Mouse (Mus musculus): ENCODE measurements around the gene Aip. TPM values are rescaled to one million over a fixed set of nuclear protein-coding genes. Genes with fewer than 3 reads are reported as not detected.
"Not testable (repeated sequence)": the region's sequence is repeated elsewhere in the genome, so short reads cannot be mapped to it uniquely, and the experiment has no call there.

Gene Aip
- polyA plus RNA-seq, 1 experiment from 2014 or later = 70.9 TPM

DNA sequence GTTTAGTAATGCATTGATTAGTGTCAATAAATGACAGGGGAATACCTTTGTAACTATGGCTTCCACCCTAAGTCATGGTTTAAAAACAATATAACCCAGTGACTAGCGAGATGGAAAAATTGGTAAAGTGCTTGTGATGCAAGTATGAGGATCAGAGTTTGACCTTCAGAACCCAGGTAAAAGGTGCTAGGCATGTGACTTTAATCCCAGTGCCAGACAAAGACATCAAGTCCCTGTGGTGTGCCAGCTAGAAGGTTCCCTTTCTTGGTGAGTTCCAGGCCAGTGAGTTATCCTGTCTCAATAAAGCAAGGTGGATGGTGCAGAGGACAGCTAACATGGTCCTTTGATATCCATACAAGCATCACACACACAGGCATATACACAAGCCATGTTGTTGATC lies 50.1 kb downstream of the Aip start:
- Histone ChIP-seq H3K27ac (replicated peaks) (no peak overlapping the region), H3K27me3 (replicated peaks; ENCODE audit: low read depth, poor library complexity, severe bottlenecking) (no peaks in the 10 kb centered on the region), H3K9me3 (no peaks in the 10 kb centered on the region), H3K36me3 (replicated peaks) (no peaks in the 10 kb centered on the region), H3K4me3 (no peak overlapping the region), H3K4me1 (peaks cover 3% of the 10 kb centered on the region; the same call in 1 of the 2 replicates)
- WGBS = 81% methylated on average over 1 of the region's 1 CpGs
- no peak for DNase-seq (ENCODE audit: low spot score)

DNA sequence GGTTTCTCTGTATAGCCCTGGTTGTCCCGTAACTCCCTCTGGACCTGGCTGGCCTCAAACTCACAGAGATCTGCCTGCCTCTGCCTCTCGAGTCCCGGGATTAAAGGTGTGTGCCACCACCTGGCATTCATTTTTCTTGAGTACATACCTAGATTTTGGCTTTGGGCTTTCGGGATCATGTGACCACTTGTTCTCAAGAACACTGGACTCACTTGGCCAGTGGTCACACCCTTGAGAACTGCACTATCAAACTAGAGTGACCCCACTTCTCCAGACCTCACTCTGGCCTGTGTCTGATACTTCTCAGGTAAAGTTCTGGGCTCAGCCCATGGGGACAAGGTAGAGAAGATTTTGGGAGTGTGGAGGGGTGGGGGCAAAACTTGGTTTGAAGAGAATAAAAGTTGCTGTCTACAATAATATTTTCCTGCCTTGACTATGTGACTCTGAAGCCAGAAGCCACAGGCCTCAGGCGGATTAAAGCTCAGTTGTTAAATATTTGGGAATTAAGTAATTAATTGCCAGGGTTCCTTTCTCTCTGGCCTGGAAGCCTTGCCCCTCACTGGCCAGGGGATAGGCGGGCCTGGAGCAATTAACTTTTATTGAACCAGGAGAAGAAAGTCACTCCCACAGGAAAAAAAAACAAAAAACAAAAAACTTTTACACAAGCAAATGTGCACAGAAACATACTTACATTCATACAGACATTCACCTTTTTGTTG lies 52.8 kb downstream of the Aip start:
- Histone ChIP-seq H3K27me3 (replicated peaks; ENCODE audit: low read depth, poor library complexity, severe bottlenecking) (no peaks in the 10 kb centered on the region), H3K4me3 (no peak overlapping the region), H3K9me3 (no peaks in the 10 kb centered on the region), H3K36me3 (replicated peaks) (no peaks in the 10 kb centered on the region), H3K4me1 (peaks cover 6% of the 10 kb centered on the region; the same call in 1 of the 2 replicates), H3K27ac (replicated peaks) (no peak overlapping the region)
- WGBS = 84% methylated on average over 6 of the region's 6 CpGs
- no peak for DNase-seq (ENCODE audit: low spot score)

DNA sequence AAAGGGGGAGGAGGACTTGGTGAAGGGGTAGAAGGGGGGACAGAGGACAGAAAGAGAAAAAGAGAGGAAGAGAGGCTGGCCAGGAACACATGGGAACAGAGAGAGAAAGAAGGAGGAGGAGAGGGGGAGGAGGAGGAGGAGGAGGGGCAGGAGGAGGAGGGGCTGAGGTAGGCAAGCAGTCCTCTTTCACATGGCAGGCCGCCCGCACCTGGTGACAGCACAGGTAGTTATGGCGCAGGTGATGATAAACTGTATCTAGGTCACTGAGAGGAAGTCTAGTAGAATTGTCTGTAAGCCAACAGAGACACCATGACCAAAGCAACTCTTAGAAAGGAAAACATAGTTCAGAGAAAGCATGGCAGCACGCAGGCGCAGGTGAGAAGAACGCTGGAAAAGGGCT lies 54.3 kb downstream of the Aip start:
- Histone ChIP-seq H3K4me1 (peaks cover 6% of the 10 kb centered on the region; the same call in 1 of the 2 replicates), H3K9me3 (no peaks in the 10 kb centered on the region), H3K4me3 (no peak overlapping the region), H3K27me3 (replicated peaks; ENCODE audit: low read depth, poor library complexity, severe bottlenecking) (no peaks in the 10 kb centered on the region), H3K27ac (replicated peaks) (no peak overlapping the region), H3K36me3 (replicated peaks) (no peaks in the 10 kb centered on the region)
- 93% methylated on average over 6 of the region's 6 CpGs for WGBS
- DNase-seq (ENCODE audit: low spot score) = no peak

DNA sequence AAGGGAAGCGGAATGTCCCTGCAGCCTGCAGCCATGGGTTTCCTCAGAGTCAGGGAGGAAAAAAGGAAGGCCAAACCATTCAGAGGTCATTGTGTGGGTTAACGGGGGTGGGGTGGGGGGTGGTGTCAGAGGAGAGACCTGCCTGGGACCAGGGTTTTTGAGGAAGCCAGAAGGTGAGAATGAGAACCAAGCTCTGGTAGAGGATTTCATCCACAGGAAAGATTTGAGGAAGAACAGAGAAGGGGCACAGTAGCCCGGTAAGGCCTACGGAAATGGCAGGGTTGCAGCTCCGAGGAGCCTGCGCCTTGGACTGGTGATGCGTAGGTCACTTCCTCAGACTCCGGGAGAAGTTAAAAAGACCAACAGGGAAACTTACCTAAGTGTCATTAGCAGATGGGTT lies 54.9 kb downstream of the Aip start:
- no peak for DNase-seq (ENCODE audit: low spot score)
- WGBS = 75% methylated on average over 8 of the region's 8 CpGs
- Histone ChIP-seq H3K36me3 (replicated peaks) (no peaks in the 10 kb centered on the region), H3K27ac (replicated peaks) (no peak overlapping the region), H3K4me3 (no peak overlapping the region), H3K27me3 (replicated peaks; ENCODE audit: low read depth, poor library complexity, severe bottlenecking) (no peaks in the 10 kb centered on the region), H3K4me1 (peaks cover 6% of the 10 kb centered on the region; the same call in 1 of the 2 replicates), H3K9me3 (no peaks in the 10 kb centered on the region)

DNA sequence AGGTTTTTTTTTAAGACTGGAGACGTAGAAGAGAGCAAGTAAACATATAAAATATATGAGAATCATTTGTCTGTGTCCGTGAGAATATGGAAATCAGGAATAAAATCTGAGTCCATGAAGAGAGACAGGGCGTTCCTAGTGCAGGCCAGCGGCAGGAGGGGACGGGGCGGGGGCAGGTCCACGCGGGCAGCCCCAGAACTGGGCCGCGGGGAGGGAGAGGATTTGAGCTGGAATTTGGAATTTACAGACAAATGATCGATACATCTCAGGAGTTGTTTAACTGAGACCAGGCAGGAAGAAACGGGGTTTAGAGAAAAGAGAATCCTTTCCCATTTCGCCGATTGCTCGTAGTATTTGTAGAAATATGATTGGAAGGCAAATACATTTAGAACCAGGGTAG lies 55.3 kb downstream of the Aip start:
- H3K4me1 ChIP-seq = peaks cover 6% of the 10 kb centered on the region; the same call in 1 of the 2 replicates
- H3K4me3 ChIP-seq = no peak overlapping the region
- WGBS = 74% methylated on average over 15 of the region's 15 CpGs
- H3K27ac ChIP-seq (replicated peaks) = no peak overlapping the region
- H3K27me3 ChIP-seq (replicated peaks; ENCODE audit: low read depth, poor library complexity, severe bottlenecking) = no peaks in the 10 kb centered on the region
- no peaks in the 10 kb centered on the region for H3K9me3 ChIP-seq
- no peak for DNase-seq (ENCODE audit: low spot score)
- no peaks in the 10 kb centered on the region for H3K36me3 ChIP-seq (replicated peaks)

DNA sequence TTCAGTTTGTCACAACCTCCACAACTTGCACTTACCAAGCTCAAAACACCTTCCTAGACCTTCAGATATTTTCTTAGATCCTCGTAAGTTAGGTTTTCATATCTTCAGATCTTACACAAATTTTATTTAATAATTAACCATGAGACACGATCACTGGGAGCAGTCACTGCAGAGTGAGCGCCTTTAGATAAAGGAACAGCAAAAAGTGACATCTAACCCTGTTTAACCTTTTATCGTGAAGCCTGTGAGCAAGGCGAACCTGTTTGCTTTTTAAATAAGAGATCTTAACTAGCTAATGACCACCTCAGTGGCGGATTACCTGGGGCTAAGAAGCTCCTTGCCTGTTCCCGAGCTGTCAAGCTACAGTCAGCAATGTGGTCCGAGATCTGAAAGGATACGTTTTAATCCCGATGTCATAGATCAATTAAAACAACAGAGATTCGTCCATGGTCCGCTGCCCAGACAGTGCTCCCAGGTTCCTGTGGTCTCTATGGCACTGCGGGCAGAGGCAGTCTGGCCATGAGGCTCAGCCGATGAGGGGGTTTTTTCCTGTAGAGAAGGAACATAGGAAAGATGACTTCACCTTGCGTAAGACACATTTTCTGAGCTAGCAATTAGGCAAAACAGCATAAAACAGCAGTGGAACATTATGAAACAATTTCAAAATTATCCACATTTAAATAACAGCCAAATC lies 56.8 kb downstream of the Aip start:
- H3K4me3 ChIP-seq = no peak overlapping the region
- no peak overlapping the region for H3K27ac ChIP-seq (replicated peaks)
- 68% methylated on average over 15 of the region's 15 CpGs for WGBS
- H3K27me3 ChIP-seq (replicated peaks; ENCODE audit: low read depth, poor library complexity, severe bottlenecking) = no peaks in the 10 kb centered on the region
- no peak for DNase-seq (ENCODE audit: low spot score)
- H3K9me3 ChIP-seq = no peaks in the 10 kb centered on the region
- no peaks in the 10 kb centered on the region for H3K36me3 ChIP-seq (replicated peaks)
- H3K4me1 ChIP-seq = peaks cover 6% of the 10 kb centered on the region; the same call in 1 of the 2 replicates

DNA sequence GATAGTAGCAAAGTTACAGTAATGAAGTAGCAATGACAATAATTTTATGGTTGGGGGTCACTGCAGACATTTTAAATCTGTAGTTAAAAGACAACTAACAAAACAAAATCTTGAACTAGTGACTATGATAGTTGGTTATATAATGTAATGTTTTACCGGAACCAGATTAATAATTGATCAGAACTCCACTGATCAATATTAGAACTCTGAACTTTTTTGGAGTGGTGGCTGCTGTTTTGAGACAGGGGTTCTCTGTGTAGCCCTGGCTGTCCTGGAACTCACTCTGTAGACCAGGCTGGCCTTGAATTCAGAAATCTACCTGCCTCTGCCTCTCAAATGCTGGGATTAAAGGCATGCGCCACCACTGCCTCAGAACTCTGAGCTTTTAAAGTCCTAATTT lies 57.4 kb downstream of the Aip start:
- H3K4me3 ChIP-seq; H3K4me1 ChIP-seq; DNase-seq (ENCODE audit: low spot score); H3K9me3 ChIP-seq; H3K36me3 ChIP-seq (replicated peaks); H3K27me3 ChIP-seq (replicated peaks; ENCODE audit: low read depth, poor library complexity, severe bottlenecking); H3K27ac ChIP-seq (replicated peaks): not testable (repeated sequence)
- WGBS = 92% methylated on average over 2 of the region's 2 CpGs

DNA sequence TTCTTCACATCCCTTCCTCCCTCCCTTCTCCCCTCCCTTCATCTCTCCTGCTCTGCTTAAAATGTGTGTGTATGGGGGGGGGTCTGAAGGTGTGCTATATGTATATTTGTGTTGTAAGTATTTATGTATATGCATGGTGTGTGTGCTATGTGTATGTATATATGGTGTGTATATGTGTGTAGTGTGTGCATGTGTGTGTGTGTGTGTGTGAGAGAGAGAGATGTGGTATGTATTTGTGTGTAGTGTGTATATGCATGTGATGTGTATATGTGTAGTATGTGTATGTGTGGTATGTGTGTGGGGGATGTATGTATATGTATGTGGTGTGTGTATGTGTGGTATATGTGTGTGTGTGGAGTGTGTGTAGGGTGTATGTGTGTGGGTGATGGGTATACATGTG lies 58.8 kb downstream of the Aip start:
- no peak for DNase-seq (ENCODE audit: low spot score)
- Histone ChIP-seq H3K9me3 (no peaks in the 10 kb centered on the region), H3K27me3 (replicated peaks; ENCODE audit: low read depth, poor library complexity, severe bottlenecking) (no peaks in the 10 kb centered on the region), H3K36me3 (replicated peaks) (no peaks in the 10 kb centered on the region), H3K4me3 (no peak overlapping the region), H3K27ac (replicated peaks) (no peak overlapping the region), H3K4me1 (peaks cover 6% of the 10 kb centered on the region; the same call in 1 of the 2 replicates)

DNA sequence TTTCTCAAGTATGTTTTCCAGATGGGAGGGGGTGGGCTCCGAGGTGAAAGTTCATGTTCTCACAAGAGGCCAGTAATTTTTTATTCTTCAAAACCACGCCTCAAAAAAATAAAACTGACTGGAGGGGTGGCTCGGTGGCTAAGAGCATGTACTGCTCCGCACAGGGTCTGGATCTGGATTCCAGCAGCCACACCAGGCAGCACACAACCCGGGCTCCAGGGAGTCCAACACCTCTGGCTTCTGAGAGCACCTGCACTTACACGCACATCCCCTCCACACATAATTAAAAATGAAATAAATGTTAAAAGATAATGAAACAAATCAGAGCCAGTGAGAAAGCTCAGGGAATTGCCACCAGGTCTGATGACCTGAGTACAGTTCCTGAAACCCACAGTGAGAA lies 59.4 kb downstream of the Aip start:
- peaks cover 6% of the 10 kb centered on the region; the same call in 1 of the 2 replicates for H3K4me1 ChIP-seq
- no peak for DNase-seq (ENCODE audit: low spot score)
- H3K4me3 ChIP-seq = no peak overlapping the region
- H3K9me3 ChIP-seq = no peaks in the 10 kb centered on the region
- no peak overlapping the region for H3K27ac ChIP-seq (replicated peaks)
- H3K27me3 ChIP-seq (replicated peaks; ENCODE audit: low read depth, poor library complexity, severe bottlenecking) = no peaks in the 10 kb centered on the region
- 84% methylated on average over 6 of the region's 6 CpGs for WGBS
- no peaks in the 10 kb centered on the region for H3K36me3 ChIP-seq (replicated peaks)

DNA sequence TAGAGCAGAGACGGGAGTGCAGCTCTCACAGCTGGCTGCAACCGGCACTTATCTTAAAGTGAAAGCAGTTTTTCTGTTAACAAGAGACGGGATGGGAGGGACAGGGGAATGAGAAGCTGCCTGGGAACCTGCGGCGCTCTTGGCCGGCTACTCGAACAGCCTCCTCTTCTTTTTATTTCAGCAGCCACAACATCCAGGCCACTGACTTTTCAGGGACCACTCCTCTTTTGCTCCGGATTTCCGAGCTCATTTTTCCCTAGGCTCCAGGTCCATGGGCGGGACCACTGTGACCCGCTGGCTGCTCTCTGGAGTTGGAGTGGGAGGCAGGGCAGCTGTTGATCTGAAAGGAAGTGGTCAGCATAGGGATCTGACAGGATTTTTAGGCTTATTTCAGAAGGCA lies 61.2 kb downstream of the Aip start:
- not testable (repeated sequence) for H3K9me3 ChIP-seq; H3K27me3 ChIP-seq (replicated peaks; ENCODE audit: low read depth, poor library complexity, severe bottlenecking); H3K4me3 ChIP-seq; H3K4me1 ChIP-seq; H3K36me3 ChIP-seq (replicated peaks); DNase-seq (ENCODE audit: low spot score); H3K27ac ChIP-seq (replicated peaks)
- WGBS = 49% methylated on average over 9 of the region's 11 CpGs

Other genes starting within 250 kb of the Aip start
- gene Tcirg1, start 218.7 kb downstream of the Aip start, polyA plus RNA-seq (2016; fragmentation: Nextera tagmentation; extraction: Ambion mirVana) = 28.0 and 28.8 TPM in 2 replicates
- 250 and 258 TPM in 2 replicates for gene Ndufs8, start 213.1 kb downstream of the Aip start, polyA plus RNA-seq (2016; fragmentation: Nextera tagmentation; extraction: Ambion mirVana)
- 0.48 and 0.81 TPM in 2 replicates for gene Aldh3b1, start 196.1 kb downstream of the Aip start, polyA plus RNA-seq (2016; fragmentation: Nextera tagmentation; extraction: Ambion mirVana)
- gene Unc93b1, start 190.7 kb downstream of the Aip start, polyA plus RNA-seq (2016; fragmentation: Nextera tagmentation; extraction: Ambion mirVana) = 7.3 and 8.4 TPM in 2 replicates
- not detected in 2 replicates for gene Aldh3b3, start 167.2 kb downstream of the Aip start, polyA plus RNA-seq (2016; fragmentation: Nextera tagmentation; extraction: Ambion mirVana)
- gene Aldh3b2, start 153.5 kb downstream of the Aip start, polyA plus RNA-seq (2016; fragmentation: Nextera tagmentation; extraction: Ambion mirVana) = 1.1 and 1.2 TPM in 2 replicates
- gene Acy3, start 139.3 kb downstream of the Aip start, polyA plus RNA-seq (2016; fragmentation: Nextera tagmentation; extraction: Ambion mirVana) = 3.1 and 3.2 TPM in 2 replicates
- 0.21 and 1.0 TPM in 2 replicates for gene Tbx10, start 133.1 kb downstream of the Aip start, polyA plus RNA-seq (2016; fragmentation: Nextera tagmentation; extraction: Ambion mirVana)
- 30.6 and 31.6 TPM in 2 replicates for gene Nudt8, start 125.3 kb downstream of the Aip start, polyA plus RNA-seq (2016; fragmentation: Nextera tagmentation; extraction: Ambion mirVana)
- 4.5 and 4.6 TPM in 2 replicates for gene Gm49405, start 125.2 kb downstream of the Aip start, polyA plus RNA-seq (2016; fragmentation: Nextera tagmentation; extraction: Ambion mirVana)
- gene Doc2g, start 122.5 kb downstream of the Aip start, polyA plus RNA-seq (2016; fragmentation: Nextera tagmentation; extraction: Ambion mirVana) = 4.7 and 5.7 TPM in 2 replicates
- 211 and 217 TPM in 2 replicates for gene Ndufv1, start 113.1 kb downstream of the Aip start, polyA plus RNA-seq (2016; fragmentation: Nextera tagmentation; extraction: Ambion mirVana)
- gene Gstp1, start 87.9 kb downstream of the Aip start, polyA plus RNA-seq (2016; fragmentation: Nextera tagmentation; extraction: Ambion mirVana) = 456 and 458 TPM in 2 replicates
- gene Gstp2, start 79.8 kb downstream of the Aip start, polyA plus RNA-seq (2016; fragmentation: Nextera tagmentation; extraction: Ambion mirVana) = 3.7 and 9.1 TPM in 2 replicates
- not detected in 2 replicates for gene Gstp3, start 66.3 kb downstream of the Aip start, polyA plus RNA-seq (2016; fragmentation: Nextera tagmentation; extraction: Ambion mirVana)
- not detected in 2 replicates for gene Cabp2, start 44.3 kb downstream of the Aip start, polyA plus RNA-seq (2016; fragmentation: Nextera tagmentation; extraction: Ambion mirVana)
- gene Cdk2ap2, start 28.7 kb downstream of the Aip start, polyA plus RNA-seq (2016; fragmentation: Nextera tagmentation; extraction: Ambion mirVana) = 77.2 and 80.2 TPM in 2 replicates
- gene Pitpnm1, start 25.9 kb downstream of the Aip start, polyA plus RNA-seq (2016; fragmentation: Nextera tagmentation; extraction: Ambion mirVana) = 9.9 and 11.0 TPM in 2 replicates
- gene Gpr152, start 13.9 kb upstream of the Aip start, polyA plus RNA-seq (2016; fragmentation: Nextera tagmentation; extraction: Ambion mirVana) = not detected in 2 replicates
- gene Cabp4, start 18.2 kb upstream of the Aip start, polyA plus RNA-seq (2016; fragmentation: Nextera tagmentation; extraction: Ambion mirVana) = 0.14 TPM in 1 of 2 replicates, not detected in the other
- gene Coro1b, start 22.8 kb upstream of the Aip start, polyA plus RNA-seq (2016; fragmentation: Nextera tagmentation; extraction: Ambion mirVana) = 130 and 134 TPM in 2 replicates
- 0.58 TPM in 1 of 2 replicates, not detected in the other for gene Ptprcap, start 27.7 kb upstream of the Aip start, polyA plus RNA-seq (2016; fragmentation: Nextera tagmentation; extraction: Ambion mirVana)
- 66.1 and 68.5 TPM in 2 replicates for gene Rps6kb2, start 37.5 kb upstream of the Aip start, polyA plus RNA-seq (2016; fragmentation: Nextera tagmentation; extraction: Ambion mirVana)
- gene Carns1, start 49.6 kb upstream of the Aip start, polyA plus RNA-seq (2016; fragmentation: Nextera tagmentation; extraction: Ambion mirVana) = 2.7 and 4.4 TPM in 2 replicates
- gene Tbc1d10c, start 65.4 kb upstream of the Aip start, polyA plus RNA-seq (2016; fragmentation: Nextera tagmentation; extraction: Ambion mirVana) = 0.57 and 1.4 TPM in 2 replicates
- gene Ppp1ca, start 66.2 kb upstream of the Aip start, polyA plus RNA-seq (2016; fragmentation: Nextera tagmentation; extraction: Ambion mirVana) = 1,000 and 1,025 TPM in 2 replicates
- gene Rad9a, start 75.8 kb upstream of the Aip start, polyA plus RNA-seq (2016; fragmentation: Nextera tagmentation; extraction: Ambion mirVana) = 58.1 and 58.2 TPM in 2 replicates
- gene Clcf1, start 88.4 kb upstream of the Aip start, polyA plus RNA-seq (2016; fragmentation: Nextera tagmentation; extraction: Ambion mirVana) = 2.8 and 3.3 TPM in 2 replicates
- gene AC109138.7, start 88.5 kb upstream of the Aip start, polyA plus RNA-seq (2016; fragmentation: Nextera tagmentation; extraction: Ambion mirVana) = not detected in 2 replicates
- gene Pold4, start 106.0 kb upstream of the Aip start, polyA plus RNA-seq (2016; fragmentation: Nextera tagmentation; extraction: Ambion mirVana) = 13.7 and 15.1 TPM in 2 replicates
- 4.2 and 4.5 TPM in 2 replicates for gene Ssh3, start 143.3 kb upstream of the Aip start, polyA plus RNA-seq (2016; fragmentation: Nextera tagmentation; extraction: Ambion mirVana)
- gene Ankrd13d, start 157.3 kb upstream of the Aip start, polyA plus RNA-seq (2016; fragmentation: Nextera tagmentation; extraction: Ambion mirVana) = 6.3 and 7.6 TPM in 2 replicates
- 12.5 and 14.8 TPM in 2 replicates for gene Grk2, start 180.4 kb upstream of the Aip start, polyA plus RNA-seq (2016; fragmentation: Nextera tagmentation; extraction: Ambion mirVana)